Mouse (Mus musculus) liver, embryonic 14.5 days (tissue): ENCODE measurements around the gene Knop1.

Source experiments
- CTCF ChIP-seq: IDR thresholded peaks from 2 replicates; pipeline ENCODE4 v1.5.1; 2016; ENCODE audit warnings: antibody characterized with exemption, low read depth, control low read depth
- EP300 ChIP-seq: IDR thresholded peaks from 2 replicates; pipeline ENCODE4 v1.6.1; 2016; ENCODE audit warnings: antibody characterized with exemption, low read depth

DNA sequence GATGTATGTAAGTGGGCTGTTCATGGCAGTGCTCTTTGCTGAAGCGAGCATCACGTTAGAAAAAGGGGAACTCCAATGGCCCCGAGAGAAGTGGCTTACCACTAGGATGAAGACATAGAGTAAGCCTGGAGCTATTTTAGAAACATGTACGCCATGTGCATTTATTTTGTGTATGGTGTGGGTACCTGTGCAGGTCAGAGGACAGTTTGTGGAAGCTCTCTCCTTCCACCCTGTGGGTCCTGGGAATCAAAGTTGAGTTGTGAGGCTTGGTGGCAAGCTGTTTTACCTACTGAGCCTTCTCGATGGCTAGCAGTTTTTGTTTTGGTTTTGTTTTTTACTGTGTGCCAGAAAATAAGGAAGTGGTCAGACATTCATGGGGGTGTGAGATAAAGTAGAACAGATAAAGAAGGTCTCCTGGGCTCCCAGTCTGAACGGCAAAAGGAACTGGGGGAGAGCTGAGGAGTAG, 57.9 kb downstream of the Knop1 start:
- TF ChIP-seq CTCF (no peak), EP300 (no peak)
